Mouse (Mus musculus): ENCODE data around the gene Irf9.

Gene Irf9

GRCm38 (mm10) chr14:55616844-55617243, 13.5 kb downstream of the Irf9 start:
- DNase-seq = no peak

GRCm38 (mm10) chr14:55617822-55618221, 14.5 kb downstream of the Irf9 start, which contains the start of gene Rec8:
Rec8 (plus strand) TSS chr14:55618037.
- DNase-seq = peak; percentile 53 to 67

GRCm38 (mm10) chr14:55618486-55619195, 15.3 kb downstream of the Irf9 start:
- peak in 1 of 2 experiments; percentile 15 for DNase-seq

- DNase-seq = no peak
Observed at GRCm38 (mm10) chr14:55628077-55628827, 24.9 kb downstream of the Irf9 start.

- peak; percentile 46 to 72 for DNase-seq
Observed at GRCm38 (mm10) chr14:55629312-55629711, 25.9 kb downstream of the Irf9 start.

- DNase-seq = no peak
Observed at GRCm38 (mm10) chr14:55634874-55635522, 31.6 kb downstream of the Irf9 start.

- DNase-seq = peak; percentile 91 to 92
Observed at GRCm38 (mm10) chr14:55635523-55636007, 32.2 kb downstream of the Irf9 start, which contains the start of gene Ipo4. Ipo4 (minus strand) TSS chr14:55635957.

- no peak for DNase-seq
Observed at GRCm38 (mm10) chr14:55637795-55638194, 34.4 kb downstream of the Irf9 start, which contains the start of gene Gm49378. Gm49378 (minus strand) TSS chr14:55637895.

- no peak for DNase-seq
Observed at GRCm38 (mm10) chr14:55640816-55641215, 37.4 kb downstream of the Irf9 start.

GRCm38 (mm10) chr14:55641291-55641690, 37.9 kb downstream of the Irf9 start:
- DNase-seq = no peak

GRCm38 (mm10) chr14:55642679-55643059, 39.3 kb downstream of the Irf9 start:
- DNase-seq = no peak

- peak; percentile 90 for DNase-seq
Observed at GRCm38 (mm10) chr14:55643060-55643907, 39.9 kb downstream of the Irf9 start, which contains the start of gene Tm9sf1. Tm9sf1 (minus strand) TSS chr14:55643806.

GRCm38 (mm10) chr14:55644261-55644888, 41.0 kb downstream of the Irf9 start:
- peak in 1 of 2 experiments; percentile 29 for DNase-seq

GRCm38 (mm10) chr14:55649884-55650283, 46.5 kb downstream of the Irf9 start, which contains the start of gene Tssk4:
Tssk4 (plus strand) TSS chr14:55650184.
- DNase-seq = no peak

GRCm38 (mm10) chr14:55651528-55651927, 48.2 kb downstream of the Irf9 start:
- DNase-seq = no peak

GRCm38 (mm10) chr14:55656935-55657334, 53.6 kb downstream of the Irf9 start:
- DNase-seq = no peak

- DNase-seq = no peak
Observed at GRCm38 (mm10) chr14:55658011-55658410, 54.6 kb downstream of the Irf9 start.
